Mouse (Mus musculus): ENCODE data around the gene Rnh1. TPM values are rescaled to one million over a fixed set of nuclear protein-coding genes. Genes with fewer than 3 reads are reported as not detected.

Gene Rnh1
- polyA plus RNA-seq, 1 experiment from 2014 or later = 56.7 TPM

- peak within 1 kb of the TSS; percentile 78 for H3K9ac ChIP-seq (ENCODE audit: low read length)
- peaks cover 4% of the 10 kb centered on the region; the same call in 1 of the 2 replicates for H3K36me3 ChIP-seq (ENCODE audit: control insufficient read depth, insufficient read depth, low read length)
- DNase-seq (ENCODE audit: low spot score, missing footprints) (peak; percentile 99), ATAC-seq (ENCODE audit: low FRiP score) (peak; percentile 95)
- no peaks in the 10 kb centered on the region for H3K27me3 ChIP-seq (ENCODE audit: control insufficient read depth, insufficient read depth, low read length)
- H3K4me1 ChIP-seq (ENCODE audit: control insufficient read depth, insufficient read depth, low read length) = peaks cover 10% of the 10 kb centered on the region
- 1% methylated on average over 32 of the region's 39 CpGs for WGBS
- H3K4me3 ChIP-seq (ENCODE audit: low read depth, low read length) = peak within 1 kb of the TSS; percentile 92
- no peaks in the 10 kb centered on the region for H3K9me3 ChIP-seq (ENCODE audit: control insufficient read depth, low read length)
- peak within 1 kb of the TSS; percentile 71 for H3K27ac ChIP-seq (ENCODE audit: low read depth, low read length)
- H3K4me2 ChIP-seq = peak within 1 kb of the TSS; percentile 99
Observed at GRCm38 (mm10) chr7:141193948-141194347, 21.3 kb upstream of the Rnh1 start, which contains the start of the genes Hras and Lrrc56. Gene Hras (minus strand): TSS chr7:141194005. Gene Lrrc56 (plus strand): TSS chr7:141194157.

- Histone ChIP-seq H3K27me3 (ENCODE audit: control insufficient read depth, insufficient read depth, low read length) (no peaks in the 10 kb centered on the region), H3K36me3 (ENCODE audit: control insufficient read depth, insufficient read depth, low read length) (peaks cover 4% of the 10 kb centered on the region; the same call in 1 of the 2 replicates), H3K9me3 (ENCODE audit: control insufficient read depth, low read length) (no peaks in the 10 kb centered on the region), H3K4me3 (ENCODE audit: low read depth, low read length) (peak overlapping the region; percentile 92), H3K27ac (ENCODE audit: low read depth, low read length) (peak overlapping the region; percentile 61), H3K9ac (ENCODE audit: low read length) (peak overlapping the region; percentile 78), H3K4me1 (ENCODE audit: control insufficient read depth, insufficient read depth, low read length) (peaks cover 10% of the 10 kb centered on the region), H3K4me2 (peak overlapping the region; percentile 99)
- DNase-seq (ENCODE audit: low spot score, missing footprints) (peak; percentile 92), ATAC-seq (ENCODE audit: low FRiP score) (no peak)
- WGBS = under 1% methylated on average over 29 of the region's 43 CpGs
Observed at GRCm38 (mm10) chr7:141193348-141193856, 20.7 kb upstream of the Rnh1 start.

DNA sequence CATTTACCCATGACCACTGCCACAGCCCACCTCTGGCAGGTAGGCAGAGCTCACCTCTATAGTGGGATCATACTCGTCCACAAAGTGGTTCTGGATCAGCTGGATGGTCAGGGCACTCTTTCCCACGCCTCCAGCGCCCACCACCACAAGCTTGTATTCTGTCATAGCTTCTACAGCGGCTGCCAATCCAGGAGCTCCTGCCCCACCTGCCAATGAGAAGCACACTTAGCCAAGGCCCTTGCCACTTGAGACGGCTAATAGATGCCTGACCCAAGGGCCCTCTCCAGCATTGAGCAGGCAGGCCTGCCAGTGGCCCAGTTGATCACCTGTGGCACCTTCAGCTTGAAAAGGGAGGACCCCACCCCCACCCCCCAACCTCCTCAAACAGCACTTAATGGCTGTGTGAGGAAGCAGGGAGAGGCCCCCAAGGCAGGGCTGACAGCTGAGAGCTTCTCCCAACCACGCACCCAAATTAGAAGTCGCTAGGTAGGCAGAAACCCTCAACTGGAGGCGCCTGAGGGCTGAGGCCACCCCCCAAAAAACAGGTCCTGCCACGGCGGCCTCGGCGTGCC is 20.2 kb upstream of the Rnh1 start:
- H3K27ac ChIP-seq (ENCODE audit: low read depth, low read length) = no peak overlapping the region; the same call in 1 of the 2 replicates
- H3K4me3 ChIP-seq (ENCODE audit: low read depth, low read length) = peak overlapping the region; percentile 92
- ATAC-seq (ENCODE audit: low FRiP score) = no peak
- 30% methylated on average over 12 of the region's 12 CpGs for WGBS
- H3K9me3 ChIP-seq (ENCODE audit: control insufficient read depth, low read length) = no peaks in the 10 kb centered on the region
- H3K27me3 ChIP-seq (ENCODE audit: control insufficient read depth, insufficient read depth, low read length) = no peaks in the 10 kb centered on the region
- peaks cover 10% of the 10 kb centered on the region for H3K4me1 ChIP-seq (ENCODE audit: control insufficient read depth, insufficient read depth, low read length)
- no peak for DNase-seq (ENCODE audit: low spot score, missing footprints)
- peaks cover 4% of the 10 kb centered on the region; the same call in 1 of the 2 replicates for H3K36me3 ChIP-seq (ENCODE audit: control insufficient read depth, insufficient read depth, low read length)
- peak overlapping the region; percentile 78 for H3K9ac ChIP-seq (ENCODE audit: low read length)
- H3K4me2 ChIP-seq = peak overlapping the region; percentile 99

DNA sequence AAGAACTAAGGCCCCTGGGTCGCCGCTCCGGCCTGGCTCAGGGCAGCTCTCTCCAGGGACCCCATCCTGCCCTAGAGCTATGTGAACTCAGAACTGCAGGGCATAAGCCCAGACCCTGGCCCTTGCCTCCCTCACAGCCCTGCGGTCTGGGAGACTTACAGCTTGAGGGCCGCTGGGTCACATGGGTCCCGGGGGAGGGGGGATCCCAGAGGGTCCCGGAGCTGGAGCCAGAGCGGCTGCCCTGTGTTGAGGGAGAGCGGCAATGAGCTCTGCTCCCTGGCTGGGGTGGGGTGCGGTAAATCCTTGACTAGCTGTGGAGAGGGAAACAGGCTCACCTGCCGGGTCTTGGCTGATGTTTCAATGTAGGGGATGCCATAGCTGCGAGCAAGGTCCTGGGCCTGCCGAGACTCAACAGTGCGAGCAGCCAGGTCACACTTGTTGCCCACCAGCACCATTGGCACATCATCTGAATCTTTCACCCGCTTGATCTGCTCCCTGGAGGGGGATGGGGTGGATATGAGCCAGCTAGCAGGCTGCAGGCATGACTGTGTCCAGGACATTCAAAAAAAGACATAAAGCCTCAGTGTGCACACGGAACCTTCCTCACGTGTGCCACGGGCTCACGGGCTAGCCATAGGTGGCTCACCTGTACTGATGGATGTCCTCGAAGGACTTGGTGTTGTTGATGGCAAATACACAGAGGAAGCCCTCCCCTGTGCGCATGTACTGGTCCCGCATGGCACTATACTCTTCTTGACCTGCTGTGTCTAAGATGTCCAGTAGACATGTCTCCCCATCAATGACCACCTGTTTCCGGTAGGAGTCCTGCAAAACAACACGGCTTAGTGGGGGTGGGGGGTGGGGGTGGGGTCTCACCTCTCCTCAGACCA is 19.4 kb upstream of the Rnh1 start:
- peak; percentile 47 for DNase-seq (ENCODE audit: low spot score, missing footprints)
- Histone ChIP-seq H3K27ac (ENCODE audit: low read depth, low read length) (no peak overlapping the region), H3K9me3 (ENCODE audit: control insufficient read depth, low read length) (no peaks in the 10 kb centered on the region), H3K4me1 (ENCODE audit: control insufficient read depth, insufficient read depth, low read length) (peaks cover 10% of the 10 kb centered on the region), H3K9ac (ENCODE audit: low read length) (no peak overlapping the region), H3K36me3 (ENCODE audit: control insufficient read depth, insufficient read depth, low read length) (peaks cover 4% of the 10 kb centered on the region; the same call in 1 of the 2 replicates), H3K27me3 (ENCODE audit: control insufficient read depth, insufficient read depth, low read length) (no peaks in the 10 kb centered on the region), H3K4me3 (ENCODE audit: low read depth, low read length) (peak overlapping the region; percentile 92; the same call in 1 of the 2 replicates), H3K4me2 (peak overlapping the region; percentile 99; the same call in 1 of the 2 replicates)
- 91% methylated on average over 24 of the region's 24 CpGs for WGBS
- ATAC-seq (ENCODE audit: low FRiP score) = no peak

GRCm38 (mm10) chr7:141191036-141191435 is 18.4 kb upstream of the Rnh1 start:
- 95% methylated on average over 14 of the region's 14 CpGs for WGBS
- no peaks in the 10 kb centered on the region for H3K9me3 ChIP-seq (ENCODE audit: control insufficient read depth, low read length)
- peaks cover 10% of the 10 kb centered on the region for H3K4me1 ChIP-seq (ENCODE audit: control insufficient read depth, insufficient read depth, low read length)
- no peak overlapping the region for H3K4me3 ChIP-seq (ENCODE audit: low read depth, low read length)
- no peaks in the 10 kb centered on the region for H3K27me3 ChIP-seq (ENCODE audit: control insufficient read depth, insufficient read depth, low read length)
- ATAC-seq (ENCODE audit: low FRiP score) (no peak), DNase-seq (ENCODE audit: low spot score, missing footprints) (peak; percentile 17)
- no peak overlapping the region for H3K9ac ChIP-seq (ENCODE audit: low read length)
- H3K36me3 ChIP-seq (ENCODE audit: control insufficient read depth, insufficient read depth, low read length) = peaks cover 4% of the 10 kb centered on the region; the same call in 1 of the 2 replicates
- H3K27ac ChIP-seq (ENCODE audit: low read depth, low read length) = no peak overlapping the region
- H3K4me2 ChIP-seq = no peak overlapping the region

DNA sequence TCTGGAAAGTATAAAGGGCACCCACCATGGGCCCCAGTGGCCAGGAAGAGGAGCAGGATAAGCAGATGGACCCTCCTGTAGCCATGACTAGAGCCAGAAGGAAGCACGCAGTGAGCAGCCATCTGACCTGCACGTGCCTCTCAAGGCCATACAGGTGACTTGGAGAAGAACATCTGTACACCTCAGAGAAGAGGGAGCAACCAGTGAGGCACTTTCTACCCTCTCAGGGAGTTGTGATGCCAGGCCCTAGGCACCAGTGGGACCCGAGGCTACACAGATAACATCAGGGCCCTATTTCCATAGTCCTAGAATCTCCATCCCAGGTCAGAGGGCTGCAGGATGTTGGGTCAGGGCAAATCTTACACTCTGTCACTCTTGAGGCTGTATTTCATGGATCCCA is 17.6 kb upstream of the Rnh1 start:
- no peaks in the 10 kb centered on the region for H3K27me3 ChIP-seq (ENCODE audit: control insufficient read depth, insufficient read depth, low read length)
- no peak for ATAC-seq (ENCODE audit: low FRiP score)
- peaks cover 9% of the 10 kb centered on the region for H3K4me1 ChIP-seq (ENCODE audit: control insufficient read depth, insufficient read depth, low read length)
- 84% methylated on average over 3 of the region's 3 CpGs for WGBS
- H3K9me3 ChIP-seq (ENCODE audit: control insufficient read depth, low read length) = no peaks in the 10 kb centered on the region
- no peak overlapping the region for H3K4me2 ChIP-seq
- no peak overlapping the region for H3K27ac ChIP-seq (ENCODE audit: low read depth, low read length)
- H3K4me3 ChIP-seq (ENCODE audit: low read depth, low read length) = no peak overlapping the region
- H3K9ac ChIP-seq (ENCODE audit: low read length) = no peak overlapping the region
- H3K36me3 ChIP-seq (ENCODE audit: control insufficient read depth, insufficient read depth, low read length) = peaks cover 4% of the 10 kb centered on the region; the same call in 1 of the 2 replicates
- DNase-seq (ENCODE audit: low spot score, missing footprints) = no peak

DNA sequence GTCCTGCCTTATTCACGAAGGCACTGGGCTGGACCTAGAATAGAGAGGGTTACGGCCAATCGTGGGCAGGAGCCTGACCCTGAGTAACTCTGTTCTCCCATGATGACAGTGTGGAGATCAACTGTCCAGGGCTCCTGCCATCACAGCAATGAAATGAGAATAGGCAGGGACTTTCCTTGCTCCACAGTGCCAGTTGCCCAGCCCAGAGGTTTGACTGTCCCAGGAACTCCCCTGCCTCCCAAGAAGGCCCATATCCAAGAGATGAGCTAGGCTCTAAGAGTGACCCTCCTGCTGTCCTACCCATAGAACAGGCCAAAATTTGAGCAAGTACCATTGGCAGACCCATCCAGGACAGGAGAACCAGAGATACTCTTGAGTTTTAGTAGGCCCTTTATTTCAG is 16.1 kb upstream of the Rnh1 start:
- H3K4me2 ChIP-seq = no peak overlapping the region
- H3K27me3 ChIP-seq (ENCODE audit: control insufficient read depth, insufficient read depth, low read length) = no peaks in the 10 kb centered on the region
- DNase-seq (ENCODE audit: low spot score, missing footprints) (no peak), ATAC-seq (ENCODE audit: low FRiP score) (no peak)
- 89% methylated on average over 3 of the region's 3 CpGs for WGBS
- H3K4me1 ChIP-seq (ENCODE audit: control insufficient read depth, insufficient read depth, low read length) = peaks cover 8% of the 10 kb centered on the region
- no peak overlapping the region for H3K4me3 ChIP-seq (ENCODE audit: low read depth, low read length)
- H3K27ac ChIP-seq (ENCODE audit: low read depth, low read length) = no peak overlapping the region
- peaks cover 4% of the 10 kb centered on the region; the same call in 1 of the 2 replicates for H3K36me3 ChIP-seq (ENCODE audit: control insufficient read depth, insufficient read depth, low read length)
- no peak overlapping the region for H3K9ac ChIP-seq (ENCODE audit: low read length)
- no peaks in the 10 kb centered on the region for H3K9me3 ChIP-seq (ENCODE audit: control insufficient read depth, low read length)

DNA sequence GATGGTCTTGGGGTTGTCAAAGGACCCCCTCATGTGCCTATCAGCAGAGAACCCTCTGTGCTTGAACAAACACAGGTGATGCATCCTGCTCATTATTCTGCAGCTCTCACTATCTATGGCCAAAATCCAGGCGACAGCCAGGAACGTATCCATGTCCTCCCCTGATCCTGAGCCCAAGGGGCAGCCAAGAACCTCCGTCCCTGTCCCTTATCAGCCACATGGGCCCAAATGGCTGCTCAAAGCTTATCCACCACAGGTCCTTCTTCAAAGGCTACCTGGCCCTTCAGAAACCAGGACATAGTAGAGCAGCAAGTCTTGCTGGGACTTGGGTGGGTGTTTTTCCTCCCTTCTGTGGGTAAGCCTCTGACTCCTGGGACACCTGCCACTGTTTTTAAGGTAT is 15.5 kb upstream of the Rnh1 start:
- Histone ChIP-seq H3K27me3 (ENCODE audit: control insufficient read depth, insufficient read depth, low read length) (no peaks in the 10 kb centered on the region), H3K4me1 (ENCODE audit: control insufficient read depth, insufficient read depth, low read length) (peaks cover 8% of the 10 kb centered on the region), H3K9ac (ENCODE audit: low read length) (no peak overlapping the region), H3K27ac (ENCODE audit: low read depth, low read length) (no peak overlapping the region), H3K9me3 (ENCODE audit: control insufficient read depth, low read length) (no peaks in the 10 kb centered on the region), H3K36me3 (ENCODE audit: control insufficient read depth, insufficient read depth, low read length) (peaks cover 4% of the 10 kb centered on the region; the same call in 1 of the 2 replicates), H3K4me2 (no peak overlapping the region), H3K4me3 (ENCODE audit: low read depth, low read length) (no peak overlapping the region)
- DNase-seq (ENCODE audit: low spot score, missing footprints) (no peak), ATAC-seq (ENCODE audit: low FRiP score) (no peak)
- 88% methylated on average over 3 of the region's 3 CpGs for WGBS
